Mouse (Mus musculus) left cerebral cortex, postnatal 25 days (tissue): ENCODE measurements around the gene Ubtf. TPM values are rescaled to one million over a fixed set of nuclear protein-coding genes. Genes with fewer than 3 reads are reported as not detected.

Experiments used
- DNase-seq, 2 experiments: peaks; one replicate each; pipeline ENCODE4 v3.0.0; 2022; ENCODE audit warnings: low spot score in 2 of 2, mixed read lengths in 1 of 2
- intact Hi-C: fragments of 180-260 bp; cut with DNase I; formaldehyde crosslinking; loops from one replicate; pipeline ENCODE4 v1.15.1; 2025
- total RNA-seq, 2 experiments: library from RNA; stranded (reverse); gene quantifications; 2 replicates each; pipeline ENCODE4 v1.2.3; 2021

Gene Ubtf
- total RNA-seq, 2 experiments from 2014 or later, result 123 to 127 TPM

GRCm38 (mm10) chr11:102348771-102349170 is 29.2 kb upstream of the Ubtf start:
- intact Hi-C loops, result no loop called here
- DNase-seq, result no peak

GRCm38 (mm10) chr11:102348101-102348585 is 28.6 kb upstream of the Ubtf start:
- DNase-seq, result no peak
- intact Hi-C loops, result no loop called here

GRCm38 (mm10) chr11:102347683-102348082 is 28.1 kb upstream of the Ubtf start:
- intact Hi-C loops, result no loop called here
- DNase-seq, result no peak

DNA sequence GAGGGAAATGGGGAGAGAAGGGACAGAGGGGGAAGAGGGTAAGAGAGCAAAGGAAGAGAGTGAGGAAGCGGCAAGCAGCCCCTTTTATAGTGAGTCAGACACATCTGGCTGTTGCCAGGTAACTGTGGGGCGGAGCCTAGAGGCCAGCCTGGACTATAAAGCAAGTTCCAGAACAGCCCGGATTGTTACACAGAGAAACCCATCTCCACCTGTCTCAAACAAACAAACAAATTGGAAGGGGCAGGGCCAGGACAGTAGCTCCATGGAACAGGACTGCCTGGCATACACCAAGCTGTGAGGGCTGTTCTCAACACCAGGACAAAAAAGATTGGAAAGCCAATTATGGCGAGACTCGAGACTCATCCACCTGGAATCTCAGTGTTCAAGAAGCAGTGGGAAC is 27.4 kb upstream of the Ubtf start:
- intact Hi-C loops, result no loop called here
- DNase-seq, result no peak

DNA sequence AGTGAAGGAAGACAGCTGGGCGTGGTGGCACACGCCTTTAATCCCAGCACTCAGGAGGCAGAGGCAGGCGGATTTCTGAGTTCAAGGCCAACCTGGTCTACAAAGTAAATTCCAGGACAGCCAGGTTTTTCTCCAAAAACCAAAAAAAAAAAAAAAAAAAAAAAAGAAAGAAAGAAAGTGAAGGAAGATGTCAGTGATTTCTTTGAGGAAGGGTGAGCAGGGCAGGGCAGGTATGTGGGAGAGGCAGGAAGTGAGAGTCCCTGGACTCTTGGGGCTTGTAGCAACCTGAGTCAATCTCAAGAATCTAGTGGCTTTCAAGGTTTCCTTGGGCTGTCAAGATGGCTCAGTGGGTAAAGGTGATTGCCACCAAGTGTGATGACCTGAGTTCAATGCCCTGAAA is 24.9 kb upstream of the Ubtf start:
- intact Hi-C loops, result no loop called here
- DNase-seq, result no peak

DNA sequence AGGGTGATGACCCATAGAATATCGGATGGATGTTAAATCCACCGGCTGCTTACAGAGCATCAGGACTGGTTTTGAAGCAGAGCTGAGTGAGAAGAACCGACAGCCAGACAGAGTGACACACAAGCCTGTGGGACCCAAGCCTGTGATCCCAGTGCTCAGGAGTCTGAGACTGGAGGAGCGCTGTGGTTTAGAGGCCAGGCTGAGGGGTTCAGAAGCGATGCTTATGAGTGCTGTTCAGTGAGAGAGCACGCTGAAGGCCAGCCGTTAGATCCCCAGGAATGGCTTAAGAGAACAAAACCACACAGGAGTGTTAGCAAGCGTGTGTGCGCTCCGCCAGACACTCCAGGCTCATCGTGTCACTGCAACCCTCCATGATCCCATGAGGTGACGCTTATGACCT is 23.2 kb upstream of the Ubtf start:
- no peak for DNase-seq
- intact Hi-C loops, result no loop called here

DNA sequence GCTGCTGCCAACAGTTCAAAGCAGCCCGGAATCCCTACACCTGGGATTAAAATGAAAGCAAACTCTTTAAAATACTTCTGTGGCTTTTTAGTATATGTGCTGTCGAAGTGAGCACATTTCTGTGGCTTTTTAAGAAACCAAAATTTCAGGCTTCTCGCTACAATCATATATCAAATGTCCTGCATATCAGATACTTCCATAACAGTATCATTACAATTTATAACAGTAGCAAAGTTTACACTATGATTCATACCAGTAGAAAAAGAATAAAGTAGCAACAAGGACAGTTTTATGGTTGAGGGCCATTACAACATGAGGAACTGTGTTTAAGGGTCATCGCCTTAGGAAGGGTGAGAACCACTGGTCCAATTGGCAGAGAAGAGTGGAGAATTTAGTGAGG is 21.6 kb upstream of the Ubtf start:
- no peak for DNase-seq
- intact Hi-C loops, result no loop called here

DNA sequence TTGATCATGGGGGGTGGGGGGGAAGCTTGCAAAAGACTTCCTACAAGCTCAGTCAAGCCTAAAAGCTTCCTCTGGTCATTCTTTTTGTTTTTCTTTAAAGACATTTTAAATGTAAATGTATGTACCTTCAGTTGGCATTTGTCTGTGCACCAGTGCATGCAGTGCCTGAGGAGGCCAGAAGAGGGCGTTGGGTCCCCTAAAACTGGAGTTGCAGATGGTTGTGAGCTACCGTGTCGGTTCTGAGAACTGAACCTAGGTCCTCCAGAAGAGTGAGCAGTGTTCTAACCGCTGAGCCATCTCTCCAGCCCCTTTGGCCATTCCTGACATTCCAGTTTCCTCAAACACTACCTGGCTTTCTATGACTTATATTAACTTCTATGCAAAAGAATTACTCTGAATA is 20.1 kb upstream of the Ubtf start:
- intact Hi-C loops, result loop anchor here (5.0 kb wide), 1 partner anchor 53 kb away; the partner anchor contains the start of gene Rundc3a
- no peak for DNase-seq

- DNase-seq, result peak in 1 of 2 experiments; percentile 11
- intact Hi-C loops, result loop anchor here (5.0 kb wide), 1 partner anchor 53 kb away; the partner anchor contains the start of gene Rundc3a
Observed at GRCm38 (mm10) chr11:102339195-102339594, 19.7 kb upstream of the Ubtf start.

DNA sequence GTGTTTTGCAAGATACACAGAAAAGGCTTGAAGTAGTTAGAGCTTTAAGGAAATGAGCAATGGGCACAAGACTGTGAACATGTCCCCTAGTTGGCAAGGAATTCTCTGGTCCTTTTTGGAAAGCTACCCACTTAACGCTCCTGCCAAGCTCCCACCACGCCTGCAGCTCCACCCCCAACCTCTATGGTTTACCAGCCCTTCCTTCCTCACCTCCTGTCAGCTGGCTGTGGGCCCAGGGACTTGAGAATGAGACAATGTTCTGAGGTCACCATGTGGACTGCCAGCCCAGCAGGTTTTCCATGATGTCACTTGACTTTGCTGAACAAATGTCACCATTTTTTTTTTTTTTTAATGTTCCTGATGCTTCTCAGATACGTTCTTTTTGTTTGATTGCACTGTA is 19.0 kb upstream of the Ubtf start:
- intact Hi-C loops, result loop anchor here (5.0 kb wide), 1 partner anchor 54 kb away; the partner anchor contains the start of gene Rundc3a
- DNase-seq, result peak; percentile 28 to 83

DNA sequence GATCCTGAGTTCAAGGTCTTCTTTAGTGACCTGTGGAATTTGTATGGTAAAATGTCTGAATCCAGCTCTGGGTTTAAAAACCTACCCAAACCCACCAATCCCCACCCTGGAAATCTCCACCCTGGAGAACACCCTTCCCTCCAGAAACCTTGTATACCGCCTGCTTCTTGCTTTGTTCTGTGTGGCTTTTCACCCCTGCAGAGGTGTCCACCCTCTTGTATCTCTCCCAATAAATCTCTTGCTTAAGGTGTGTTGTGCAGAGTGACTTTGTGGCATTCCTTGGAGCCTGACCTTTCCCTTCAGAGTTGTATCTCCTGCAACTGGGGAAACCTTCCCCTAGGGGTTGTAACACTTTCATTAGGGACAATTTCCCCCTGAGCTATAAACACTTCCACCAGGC is 18.4 kb upstream of the Ubtf start:
- intact Hi-C loops, result loop anchor here (5.0 kb wide), 1 partner anchor 54 kb away; the partner anchor contains the start of gene Rundc3a
- DNase-seq, result no peak

GRCm38 (mm10) chr11:102336191-102336590 is 16.6 kb upstream of the Ubtf start:
- no peak for DNase-seq
- intact Hi-C loops, result loop anchor here (5.0 kb wide), 1 partner anchor 56 kb away; the partner anchor contains the start of gene Rundc3a

DNA sequence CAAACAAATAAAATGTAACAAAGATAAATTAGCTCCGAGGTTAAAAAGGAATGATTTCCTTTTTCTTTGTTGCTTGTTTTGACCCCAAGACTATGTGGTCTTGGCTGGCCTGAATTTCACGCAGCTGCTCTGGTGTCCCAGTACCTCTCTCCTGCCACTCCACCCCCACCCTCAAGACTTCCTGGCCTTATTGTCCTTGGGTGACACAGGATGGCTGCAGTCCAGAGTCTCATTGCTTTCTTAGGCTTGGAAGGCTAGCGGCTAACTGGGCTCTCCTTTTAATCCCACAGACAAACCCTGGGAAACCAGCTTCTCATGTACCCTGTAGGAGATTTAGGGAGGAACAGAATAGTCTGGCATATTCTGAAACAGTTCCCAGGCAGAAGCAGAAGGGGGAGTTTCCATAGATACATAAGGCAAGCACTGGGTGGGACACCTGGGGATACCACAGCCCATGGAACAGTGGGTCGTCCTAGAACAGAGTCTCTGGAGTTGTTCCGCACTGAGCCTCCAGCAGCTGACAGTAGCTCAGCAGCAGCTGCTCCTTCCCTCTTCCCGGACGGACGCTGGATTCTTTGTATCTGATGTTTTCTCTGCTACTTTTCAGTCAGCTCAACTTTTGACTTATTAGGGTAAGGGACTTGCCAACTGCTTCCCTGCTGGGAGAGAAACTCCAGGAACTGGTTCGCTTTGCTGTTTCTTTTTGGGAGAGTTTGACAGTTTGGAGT is 15.6 kb upstream of the Ubtf start:
- no peak for DNase-seq
- intact Hi-C loops, result loop anchor here (5.0 kb wide), 1 partner anchor 57 kb away; the partner anchor contains the start of gene Rundc3a

DNA sequence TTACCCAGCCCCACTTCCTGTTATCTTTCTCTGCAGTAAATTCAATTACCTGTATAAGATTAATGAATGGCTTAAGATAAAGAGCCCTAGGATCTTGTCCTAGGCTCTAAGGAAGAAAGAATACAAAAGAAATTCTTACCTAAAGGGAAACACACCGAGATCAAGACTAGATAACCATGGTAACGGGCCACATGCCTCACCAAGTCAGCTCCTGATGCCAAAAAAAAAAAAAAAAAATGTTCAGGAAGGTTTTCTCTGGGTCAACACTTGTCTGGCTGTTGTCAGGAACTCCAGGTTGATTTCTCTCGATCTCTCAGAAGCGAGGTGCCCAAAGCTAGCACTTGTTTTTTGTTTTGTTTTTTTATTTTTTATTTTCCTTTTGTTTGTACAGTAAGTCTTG is 14.5 kb upstream of the Ubtf start:
- no peak for DNase-seq

GRCm38 (mm10) chr11:102333061-102333460 is 13.5 kb upstream of the Ubtf start:
- no peak for DNase-seq
- intact Hi-C loops, result no loop called here

More for the DNA sequence above, 14.5 kb upstream of the Ubtf start:
- intact Hi-C loops, result no loop called here

GRCm38 (mm10) chr11:102331806-102332205 is 12.3 kb upstream of the Ubtf start:
- intact Hi-C loops, result no loop called here
- no peak for DNase-seq

DNA sequence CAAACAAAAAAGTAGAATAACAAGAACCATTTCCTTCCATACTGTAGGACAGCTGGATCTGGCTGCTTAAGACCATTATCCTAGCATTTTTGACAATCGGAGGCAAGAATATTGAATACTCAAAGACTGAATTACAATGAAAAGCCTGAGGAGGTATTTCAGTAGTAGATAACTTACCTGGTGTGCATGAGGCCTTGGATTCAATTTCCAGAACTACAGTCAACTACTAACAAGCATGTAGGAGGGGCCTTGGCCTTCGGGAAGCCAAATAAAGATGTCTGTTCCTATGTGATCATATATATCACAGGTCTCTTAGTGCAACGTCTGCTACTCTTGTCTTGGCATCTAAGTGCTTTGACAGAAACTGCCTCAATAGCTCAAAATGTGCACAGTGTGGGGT is 10.5 kb upstream of the Ubtf start:
- no peak for DNase-seq
- intact Hi-C loops, result no loop called here

GRCm38 (mm10) chr11:102329518-102329917 is 10.0 kb upstream of the Ubtf start:
- intact Hi-C loops, result no loop called here

DNA sequence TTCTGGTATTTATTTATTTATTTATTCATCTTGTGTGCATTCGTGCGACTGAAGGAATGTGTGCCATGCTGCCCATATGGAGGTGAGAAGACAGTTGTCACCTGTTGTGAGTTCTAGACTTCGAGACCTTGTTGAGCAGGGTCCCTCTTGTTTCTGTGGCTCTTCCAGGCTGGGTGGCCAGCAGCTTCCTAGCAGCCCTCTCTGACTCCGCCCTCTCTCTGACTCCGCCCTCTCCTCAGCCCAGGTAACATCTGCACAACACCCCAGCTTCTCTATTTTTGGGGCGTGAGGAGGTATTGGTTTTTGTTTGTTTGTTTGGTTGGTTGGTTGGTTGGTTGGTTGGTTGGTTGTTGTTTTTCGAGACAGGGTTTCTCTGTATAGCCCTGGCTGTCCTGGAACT is 8.3 kb upstream of the Ubtf start:
- intact Hi-C loops, result no loop called here

More at GRCm38 (mm10) chr11:102329518-102329917, 10.0 kb upstream of the Ubtf start:
- DNase-seq, result no peak

GRCm38 (mm10) chr11:102327250-102327649 is 7.7 kb upstream of the Ubtf start:
- intact Hi-C loops, result no loop called here

More for the DNA sequence above, 8.3 kb upstream of the Ubtf start:
- no peak for DNase-seq

GRCm38 (mm10) chr11:102323516-102323915 is 4.0 kb upstream of the Ubtf start:
- DNase-seq, result no peak
- intact Hi-C loops, result no loop called here

More at GRCm38 (mm10) chr11:102327250-102327649, 7.7 kb upstream of the Ubtf start:
- no peak for DNase-seq
